Mouse (Mus musculus): ENCODE data around the gene Mvb12a.
A peak's percentile ranks its signal among the peaks of the same experiment; 100 is the strongest.

Gene Mvb12a

DNA sequence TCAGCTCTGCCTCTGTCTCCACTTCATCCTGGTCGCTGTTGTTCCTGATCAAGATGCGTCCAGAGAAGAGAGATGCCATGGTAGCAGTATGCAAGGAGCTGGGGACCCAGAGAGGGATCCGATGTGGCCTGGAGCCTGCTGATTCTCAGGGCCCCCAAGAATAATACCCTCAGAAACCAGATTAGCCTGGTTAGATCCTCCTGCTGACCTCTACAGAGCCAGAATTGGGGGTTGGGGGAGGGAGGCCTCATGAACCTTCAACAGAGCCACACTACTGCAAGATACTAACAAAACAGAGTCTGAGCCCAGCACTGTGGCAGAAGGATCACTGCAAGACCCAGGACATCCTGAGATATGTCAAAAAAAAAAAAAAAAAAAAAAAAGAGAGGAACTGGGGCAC, 23.8 kb downstream of the Mvb12a start, which contains the start of gene Nxnl1:
Gene Nxnl1 (minus strand): TSS at position 101 of the 400 bp plus-strand sequence.
- no peak for DNase-seq

DNA sequence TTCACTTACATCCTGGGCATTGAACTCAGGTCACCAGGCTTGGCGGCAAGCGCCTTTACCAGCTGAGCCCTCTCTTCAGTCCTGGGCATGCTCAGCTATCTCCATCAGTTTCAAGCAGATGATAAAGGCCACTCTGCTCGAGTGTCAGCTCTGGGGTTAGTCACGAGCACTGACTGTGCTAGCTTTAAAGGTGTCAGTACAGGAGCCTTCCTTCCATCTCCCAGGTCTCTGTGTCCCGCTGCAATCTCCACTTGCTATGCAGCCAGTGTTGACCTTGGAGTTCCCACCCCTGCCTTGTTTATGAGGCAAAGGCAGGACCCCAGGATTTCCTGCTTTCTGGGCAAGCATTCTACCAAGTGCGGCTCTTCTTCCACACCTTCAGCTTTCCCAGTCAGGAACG, 24.9 kb downstream of the Mvb12a start:
- DNase-seq = no peak

DNA sequence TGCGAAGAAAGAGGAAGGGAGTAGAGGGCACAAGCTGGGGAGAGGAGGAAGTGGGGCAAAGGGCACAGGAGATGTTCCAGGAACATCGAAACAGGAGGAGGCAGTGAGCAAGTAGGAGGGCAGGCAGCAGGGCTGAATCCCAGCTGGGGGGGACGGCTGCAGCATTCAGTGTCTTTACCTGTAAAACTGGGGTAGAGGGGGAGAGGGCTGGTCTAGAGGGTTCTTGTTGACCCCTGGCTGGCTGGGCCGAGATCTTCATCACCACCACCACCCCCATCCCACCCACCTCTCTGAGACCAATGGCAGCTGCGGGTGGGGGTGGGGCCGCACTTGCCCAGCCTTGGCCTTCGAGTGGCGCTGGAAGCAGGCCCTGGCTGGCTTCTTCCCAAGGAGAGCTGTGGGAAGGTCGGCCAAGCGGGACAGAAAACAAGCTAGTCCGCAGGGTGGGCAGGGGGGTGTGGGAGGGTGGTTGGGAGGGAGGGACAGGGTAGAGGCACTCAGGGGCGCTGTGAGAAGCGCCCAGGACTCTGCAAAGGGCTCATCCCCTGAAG, 25.7 kb downstream of the Mvb12a start, which contains the start of gene Slc27a1:
Gene Slc27a1 (plus strand): TSS at position 496 of the 551 bp plus-strand sequence.
- DNase-seq = peak; percentile 61 to 64

DNA sequence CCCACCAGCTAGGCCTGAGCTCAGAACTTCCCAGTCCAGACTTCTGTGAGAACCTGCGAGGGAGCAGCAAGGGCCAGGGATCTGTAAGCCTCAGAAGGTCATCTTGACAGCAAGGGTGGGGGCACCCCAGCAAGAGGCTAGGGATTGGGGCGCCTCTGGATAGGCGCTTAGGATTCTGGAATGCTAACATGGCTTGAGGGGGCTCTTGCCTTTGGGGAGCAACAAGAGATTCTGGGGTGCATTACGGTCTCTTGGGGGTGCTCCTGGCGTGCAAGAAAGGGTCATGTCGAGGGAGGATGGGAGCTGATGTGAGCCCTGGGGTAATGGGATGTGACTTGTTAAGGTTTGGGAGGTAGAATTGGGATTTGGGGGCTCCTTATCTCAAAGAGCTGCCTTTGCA, 26.2 kb downstream of the Mvb12a start:
- DNase-seq = peak in 1 of 2 experiments; percentile 29

DNA sequence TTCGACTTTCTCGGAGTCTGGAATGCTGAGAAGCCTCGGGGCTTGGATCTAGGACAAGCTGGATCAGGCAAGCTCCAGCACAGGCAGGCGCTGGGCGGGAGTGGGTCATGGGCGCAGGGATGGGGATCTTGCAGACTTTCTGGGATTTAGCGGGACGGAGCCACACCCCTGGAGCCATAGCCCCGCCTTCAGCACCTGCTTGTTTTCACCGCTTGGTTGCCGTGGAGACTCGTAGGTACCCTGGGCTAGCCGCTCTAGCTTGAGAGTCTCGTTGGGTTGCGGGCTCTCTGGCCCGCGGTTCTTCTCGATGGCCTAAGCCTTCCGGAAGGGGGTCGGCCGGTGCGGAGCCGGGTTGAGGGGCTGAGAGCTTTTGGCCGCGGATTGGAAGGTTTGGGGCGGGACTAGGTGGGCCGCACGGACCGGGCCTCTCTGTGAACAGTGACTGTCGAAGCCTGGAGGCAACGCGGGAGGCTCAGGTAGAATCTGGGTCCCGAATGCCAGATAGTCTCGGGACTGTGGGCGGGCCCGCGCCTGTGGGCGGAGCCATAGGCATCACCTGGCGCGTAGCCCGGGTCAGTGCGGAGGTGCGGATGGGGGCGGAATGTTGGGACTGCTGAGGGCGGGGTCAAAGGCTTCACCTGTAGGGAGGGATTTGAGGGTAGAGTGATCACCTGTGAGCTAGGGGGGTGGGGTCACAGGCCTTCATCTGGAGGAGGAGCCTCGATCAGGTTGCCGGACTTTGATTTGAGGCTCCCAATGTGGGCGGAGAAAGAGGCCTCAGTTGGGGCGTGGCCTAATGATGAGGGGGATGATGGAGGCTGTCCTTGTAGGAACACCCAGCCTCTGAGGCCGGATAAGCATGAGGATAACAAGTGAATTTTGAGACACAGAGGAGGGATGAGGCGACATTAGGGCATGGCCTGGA, 26.9 kb downstream of the Mvb12a start:
- peak; percentile 94 to 96 for DNase-seq

DNA sequence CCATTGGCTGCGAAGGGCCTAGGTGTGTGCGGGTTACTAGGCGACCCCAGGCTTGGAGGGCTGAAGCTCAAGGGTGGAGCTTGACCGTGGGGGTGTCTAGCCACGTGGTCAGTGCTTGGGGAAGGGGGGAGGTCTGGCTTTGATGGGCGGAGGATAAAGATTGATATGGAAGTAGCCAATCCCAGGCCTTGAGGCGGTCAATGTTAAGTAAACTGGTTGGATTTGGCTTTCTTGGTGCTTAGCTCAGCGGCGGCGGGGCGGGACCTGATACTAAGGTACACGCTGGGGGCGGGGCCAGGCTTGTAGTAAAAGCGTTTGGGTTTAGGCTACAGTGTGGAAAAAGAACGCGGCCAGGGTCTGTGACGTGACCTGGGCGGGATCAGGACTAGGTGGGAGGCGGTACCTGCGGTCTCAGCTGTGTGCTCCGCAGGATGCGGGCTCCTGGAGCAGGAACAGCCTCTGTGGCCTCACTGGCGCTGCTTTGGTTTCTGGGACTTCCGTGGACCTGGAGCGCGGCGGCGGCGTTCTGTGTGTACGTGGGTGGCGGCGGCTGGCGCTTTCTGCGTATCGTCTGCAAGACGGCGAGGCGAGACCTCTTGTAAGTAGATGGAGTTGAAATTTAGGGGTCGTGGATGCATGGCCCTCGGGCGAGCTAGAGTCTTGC, 27.7 kb downstream of the Mvb12a start:
- DNase-seq = peak; percentile 96 to 98

DNA sequence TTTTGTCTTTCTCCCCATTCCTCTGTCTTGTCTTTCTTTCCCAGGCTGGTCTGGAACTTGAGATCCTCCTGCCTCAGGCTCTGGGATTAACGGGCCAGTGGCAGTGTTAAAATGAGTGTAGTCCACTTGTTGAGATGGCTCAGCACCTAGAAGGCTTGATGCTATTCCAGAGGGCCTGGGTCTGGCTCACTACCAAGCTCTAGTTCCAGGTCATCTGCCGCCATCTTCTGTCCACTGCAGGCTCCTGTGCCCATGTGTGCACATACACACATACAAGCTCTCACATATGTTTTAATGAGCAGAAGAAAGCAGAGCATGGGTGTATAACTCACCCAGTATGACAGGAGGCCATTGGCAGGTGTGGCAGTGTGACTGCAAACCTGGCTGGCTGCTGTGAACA, 29.4 kb downstream of the Mvb12a start:
- DNase-seq = peak; percentile 31 to 36

DNA sequence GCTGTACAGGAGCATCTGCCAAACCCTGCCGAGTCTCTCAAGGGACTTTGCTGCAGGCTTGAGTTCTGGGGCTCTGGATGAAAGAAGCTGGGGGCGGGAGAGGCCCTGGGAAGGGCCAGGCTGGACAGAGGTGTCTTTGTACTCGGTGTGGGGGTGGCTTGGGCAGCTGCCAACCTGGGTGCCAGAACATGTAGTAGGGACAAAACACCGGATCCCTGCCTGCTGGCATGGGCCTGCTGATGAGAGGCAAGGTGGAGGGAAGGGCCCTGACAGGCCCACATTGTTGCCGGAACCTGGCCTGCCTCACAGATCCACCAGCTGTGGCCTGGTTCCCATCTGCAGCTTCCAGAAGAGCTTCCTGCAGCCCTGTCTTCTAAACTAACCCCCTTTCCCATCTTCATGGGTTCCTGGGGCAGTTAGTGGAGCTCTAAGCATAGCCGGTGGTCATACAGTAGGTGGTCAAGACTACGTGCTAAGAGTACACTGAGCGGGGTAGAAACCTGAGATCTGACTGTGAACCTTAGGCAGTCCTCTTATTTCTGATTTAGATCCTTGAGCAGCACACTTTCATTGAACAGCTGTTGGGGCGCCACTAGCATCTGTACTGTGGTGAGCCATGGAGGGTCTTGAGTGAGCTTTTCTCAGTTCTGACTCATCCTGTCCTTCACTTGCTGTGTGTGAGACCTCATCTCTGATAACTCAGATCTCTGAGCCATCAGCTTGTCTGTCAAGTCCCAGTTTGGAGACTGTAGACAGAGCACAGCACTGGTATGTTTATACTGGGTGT, 30.3 kb downstream of the Mvb12a start:
- peak; percentile 64 to 69 for DNase-seq

DNA sequence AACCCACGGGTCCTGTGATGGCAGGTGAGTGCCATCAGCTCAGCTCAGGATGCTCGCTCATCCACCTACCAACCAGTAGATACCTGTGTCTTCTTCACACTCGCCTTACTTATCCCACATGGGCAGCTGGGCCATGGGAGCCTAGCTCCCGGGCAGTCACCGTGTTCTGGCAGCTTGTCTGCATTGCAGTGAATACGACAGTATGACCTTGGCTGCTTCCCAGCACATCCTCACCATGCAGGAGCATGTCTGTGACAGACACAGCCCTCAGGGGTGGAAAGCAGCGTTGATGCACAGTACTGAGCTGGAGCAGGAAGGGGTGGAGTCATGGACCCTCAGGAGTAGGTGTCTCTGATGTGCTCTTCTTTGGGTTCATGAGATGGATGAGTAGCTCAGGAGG, 31.7 kb downstream of the Mvb12a start:
- peak in 1 of 2 experiments; percentile 26 for DNase-seq

DNA sequence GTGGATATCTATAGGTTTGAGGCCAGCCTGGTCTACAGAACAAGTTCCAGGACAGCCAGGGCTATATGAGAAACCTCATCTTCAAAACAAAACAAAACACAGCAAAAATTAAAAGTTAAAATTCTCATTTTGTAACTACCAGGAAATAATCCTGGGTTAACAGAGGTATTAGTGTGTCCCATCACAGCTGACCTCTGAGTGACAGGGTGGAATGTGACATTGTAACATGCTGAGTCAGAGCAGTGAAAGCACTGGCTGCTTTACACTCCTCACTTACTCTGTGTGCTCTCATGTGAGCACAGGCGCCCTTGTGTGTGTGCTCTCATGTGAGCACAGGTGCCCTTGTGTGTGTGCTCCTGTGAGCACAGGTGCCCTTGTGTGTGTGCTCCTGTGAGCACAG, 32.3 kb downstream of the Mvb12a start:
- no peak for DNase-seq

DNA sequence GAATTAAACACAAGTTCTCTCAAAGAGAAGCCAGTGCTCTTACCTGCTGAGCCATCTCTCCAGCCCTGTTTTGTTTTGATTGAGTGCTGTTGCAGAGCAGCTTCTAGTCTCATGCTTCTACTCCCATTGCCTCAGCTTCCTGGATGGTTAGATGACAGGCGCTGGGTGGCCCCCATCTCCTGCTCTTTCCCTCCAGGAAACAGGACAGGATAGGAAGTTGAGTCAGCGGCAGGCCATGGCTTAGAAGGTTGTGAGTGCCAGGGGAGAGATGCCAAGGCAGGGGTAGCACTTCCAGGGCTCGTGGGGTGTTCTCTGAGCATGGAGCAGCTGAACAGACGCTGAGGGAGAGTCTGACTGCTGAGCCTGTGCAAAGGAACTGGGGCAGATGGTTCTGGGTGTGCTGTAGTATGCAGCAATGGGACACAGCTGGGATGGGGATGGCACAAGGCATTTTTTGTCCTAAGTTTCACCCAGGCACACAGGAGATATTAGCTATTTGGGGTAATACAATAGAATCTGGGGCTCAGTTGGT, 35.2 kb downstream of the Mvb12a start:
- peak in 1 of 2 experiments; percentile 22 for DNase-seq

DNA sequence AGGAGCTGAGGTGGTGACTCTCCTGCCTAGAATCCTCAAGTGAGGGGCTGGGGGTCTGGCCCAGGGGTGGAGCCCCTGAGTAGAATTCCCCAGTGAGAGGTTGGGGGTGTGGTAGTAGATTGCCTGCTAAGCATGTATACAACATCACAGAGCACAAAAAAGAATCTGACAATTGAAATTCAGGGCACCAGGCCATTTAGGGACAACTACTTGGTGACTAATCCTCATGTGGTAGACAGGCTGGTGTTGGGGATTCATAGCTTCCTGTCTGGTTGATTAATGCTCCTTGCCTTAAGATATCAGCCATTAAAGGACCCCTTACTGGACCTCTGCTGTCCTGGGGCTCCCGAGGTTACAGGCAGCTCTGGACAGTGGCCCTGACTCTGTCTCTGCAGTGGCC, 36.3 kb downstream of the Mvb12a start:
- DNase-seq = no peak

DNA sequence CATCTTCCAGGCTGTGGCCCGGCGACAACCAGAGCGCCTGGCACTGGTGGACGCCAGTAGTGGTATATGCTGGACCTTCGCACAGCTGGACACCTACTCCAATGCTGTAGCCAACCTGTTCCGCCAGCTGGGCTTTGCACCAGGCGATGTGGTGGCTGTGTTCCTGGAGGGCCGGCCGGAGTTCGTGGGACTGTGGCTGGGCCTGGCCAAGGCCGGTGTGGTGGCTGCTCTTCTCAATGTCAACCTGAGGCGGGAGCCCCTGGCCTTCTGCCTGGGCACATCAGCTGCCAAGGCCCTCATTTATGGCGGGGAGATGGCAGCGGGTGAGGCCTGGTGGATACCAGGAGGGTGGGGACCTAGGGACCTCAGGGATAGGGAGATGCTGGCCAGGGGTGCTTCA, 36.8 kb downstream of the Mvb12a start:
- no peak for DNase-seq

DNA sequence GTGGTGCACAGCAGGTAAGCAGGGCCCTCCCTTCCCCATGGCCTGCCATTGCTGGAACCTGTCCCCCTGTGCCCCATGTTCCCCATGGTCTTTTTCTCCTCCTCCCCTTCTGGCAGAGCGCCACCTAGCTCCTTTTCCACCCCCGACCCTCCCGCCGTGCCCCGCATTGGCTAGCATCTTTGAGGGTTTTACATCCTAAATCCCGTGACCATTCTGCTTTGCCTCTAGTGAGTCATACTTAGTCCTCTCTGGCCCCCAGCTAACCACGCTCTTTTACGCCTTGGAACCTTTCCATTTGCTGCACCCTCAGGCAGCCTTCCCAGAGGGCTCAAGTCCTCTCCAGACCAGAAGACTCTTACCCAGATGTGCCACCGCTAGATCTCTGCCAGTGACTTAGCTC, 37.5 kb downstream of the Mvb12a start:
- no peak for DNase-seq

DNA sequence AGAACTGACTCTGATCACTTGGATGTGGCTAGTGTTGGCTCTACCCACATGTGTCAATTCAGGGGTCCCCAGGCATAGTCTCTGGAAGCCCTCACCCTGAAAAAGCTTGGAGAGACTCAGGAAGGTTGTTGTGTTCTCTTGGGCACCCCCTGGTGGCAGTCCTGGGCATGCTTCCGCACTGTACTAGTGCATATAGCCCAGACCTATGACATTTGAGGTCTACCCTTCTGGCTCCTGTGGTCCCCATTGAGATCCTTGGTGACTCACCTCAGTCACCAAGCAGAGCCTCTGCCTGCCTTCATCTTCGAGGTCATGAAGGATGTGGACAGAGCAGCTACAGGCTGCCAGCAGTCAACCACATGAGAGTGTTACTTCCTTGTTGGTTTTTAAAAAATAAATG, 44.2 kb downstream of the Mvb12a start:
- no peak for DNase-seq

DNA sequence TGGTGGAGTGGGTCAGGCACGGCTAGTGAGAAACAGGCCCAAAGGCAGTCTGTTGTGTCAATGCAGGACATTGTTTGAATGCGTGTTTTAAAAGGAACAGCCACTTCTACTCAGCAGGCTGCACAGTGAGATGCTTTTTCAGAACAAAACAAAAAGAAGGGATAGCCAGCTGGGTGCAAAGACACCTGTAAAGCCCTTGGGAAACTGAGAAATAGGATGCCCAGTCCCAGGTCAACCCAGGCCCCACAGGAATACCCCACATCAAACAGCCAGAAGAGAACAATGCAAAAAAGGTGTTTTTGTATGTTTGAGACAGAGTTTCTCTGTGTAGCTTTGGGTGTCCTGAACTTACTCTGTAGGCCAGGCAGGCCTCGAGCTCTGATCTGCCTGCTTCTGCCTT, 46.0 kb downstream of the Mvb12a start:
- no peak for DNase-seq

DNA sequence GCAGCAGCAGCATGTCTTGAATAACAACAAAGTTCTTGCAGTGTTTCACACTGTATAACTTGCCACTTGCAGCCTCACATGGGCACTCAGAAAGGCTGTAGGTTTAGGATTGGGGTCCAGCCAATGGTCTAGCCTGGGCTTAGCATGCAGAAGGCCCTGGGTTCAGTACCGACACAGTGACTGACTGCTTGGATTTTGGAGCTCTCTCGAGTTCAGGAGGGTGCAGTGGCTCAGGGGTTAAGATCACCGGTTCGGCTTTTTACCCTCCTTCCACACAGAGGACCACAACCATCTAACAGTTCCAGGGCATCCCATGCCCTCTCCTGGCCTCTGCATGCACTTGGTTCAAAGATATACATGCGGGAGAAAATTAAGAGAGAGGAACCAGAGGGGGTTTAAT, 48.3 kb downstream of the Mvb12a start:
- no peak for DNase-seq

DNA sequence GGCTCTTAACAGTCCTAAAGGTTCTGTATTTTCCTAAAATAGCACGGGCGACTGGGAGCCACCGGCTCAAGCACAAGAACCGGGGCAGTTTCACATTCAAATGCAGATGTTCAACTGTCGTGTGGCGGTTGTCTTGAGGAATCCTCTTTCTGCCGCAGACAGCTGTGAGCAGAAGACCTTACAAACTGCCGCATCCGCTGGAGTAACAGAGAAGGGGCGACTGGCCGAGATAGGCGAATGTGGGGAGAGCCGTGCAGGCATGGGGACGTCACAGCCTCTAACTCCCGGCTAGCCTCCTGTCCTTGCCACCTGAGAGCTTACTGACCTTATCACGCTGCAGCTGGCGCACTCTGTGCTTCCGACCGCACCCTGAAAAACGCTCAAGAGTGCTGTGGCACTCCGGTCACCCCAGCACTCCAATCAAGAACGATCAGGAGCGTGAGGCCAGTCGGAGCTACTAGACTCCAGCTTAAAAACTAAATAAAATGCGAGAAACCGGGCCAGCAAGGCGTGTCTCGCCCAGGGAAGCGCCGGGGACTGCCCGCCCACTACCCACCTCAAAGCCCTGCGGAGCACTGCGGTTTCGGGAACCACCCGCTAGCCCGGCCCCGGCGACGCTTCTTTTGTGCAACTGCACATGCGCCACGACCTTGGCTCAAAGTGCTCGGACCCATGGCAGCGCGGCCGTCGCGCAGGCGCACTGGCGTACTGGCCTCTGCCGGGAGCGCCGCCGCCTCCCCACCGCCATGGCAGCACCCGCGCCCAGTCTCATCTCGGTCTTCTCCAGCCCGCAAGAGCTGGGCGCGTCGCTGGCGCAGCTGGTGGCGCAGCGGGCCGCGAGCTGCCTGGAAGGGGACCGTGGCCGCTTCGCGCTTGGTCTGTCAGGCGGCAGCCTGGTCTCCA, 49.0 kb downstream of the Mvb12a start, which contains the start of gene Pgls:
Gene Pgls (plus strand): TSS at position 706 of the 903 bp plus-strand sequence.
- peak; percentile 96 to 99 for DNase-seq

DNA sequence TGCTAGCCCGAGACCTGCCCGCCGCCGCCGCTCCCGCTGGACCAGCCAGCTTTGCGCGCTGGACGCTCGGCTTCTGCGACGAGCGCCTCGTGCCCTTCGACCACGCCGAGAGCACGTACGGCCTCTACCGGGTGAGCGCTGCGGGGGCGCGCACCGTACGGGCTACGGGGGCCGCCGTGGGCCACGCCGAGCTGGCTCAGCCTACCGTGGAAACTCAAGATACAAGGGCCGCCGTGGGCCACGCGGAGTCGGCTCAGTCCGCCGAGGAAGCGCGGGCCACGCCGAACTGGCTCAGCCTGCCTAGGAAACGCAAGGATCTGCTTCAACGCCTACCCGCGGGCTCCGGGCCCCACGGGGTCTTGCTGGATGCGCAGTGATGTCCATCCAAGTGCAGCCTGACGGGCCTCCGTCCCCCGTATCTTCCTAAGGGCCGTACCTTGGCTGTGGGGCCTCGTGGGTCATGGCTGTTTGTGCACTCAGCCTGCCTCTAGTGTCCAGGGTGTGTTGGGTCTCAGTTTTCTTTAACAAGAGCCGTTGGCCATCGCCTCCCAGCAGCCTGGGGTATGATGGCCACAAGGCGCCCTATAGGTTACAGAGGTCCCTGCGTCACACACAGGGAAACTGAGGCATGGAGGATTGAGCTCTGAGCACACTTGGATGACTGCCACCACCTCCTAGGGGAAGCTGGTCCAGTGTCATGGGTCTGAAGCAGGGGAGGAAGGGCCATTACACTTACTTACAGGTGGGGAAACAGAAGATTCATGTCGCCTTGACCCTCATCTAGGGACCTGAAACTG, 49.9 kb downstream of the Mvb12a start:
- peak; percentile 85 to 95 for DNase-seq

DNA sequence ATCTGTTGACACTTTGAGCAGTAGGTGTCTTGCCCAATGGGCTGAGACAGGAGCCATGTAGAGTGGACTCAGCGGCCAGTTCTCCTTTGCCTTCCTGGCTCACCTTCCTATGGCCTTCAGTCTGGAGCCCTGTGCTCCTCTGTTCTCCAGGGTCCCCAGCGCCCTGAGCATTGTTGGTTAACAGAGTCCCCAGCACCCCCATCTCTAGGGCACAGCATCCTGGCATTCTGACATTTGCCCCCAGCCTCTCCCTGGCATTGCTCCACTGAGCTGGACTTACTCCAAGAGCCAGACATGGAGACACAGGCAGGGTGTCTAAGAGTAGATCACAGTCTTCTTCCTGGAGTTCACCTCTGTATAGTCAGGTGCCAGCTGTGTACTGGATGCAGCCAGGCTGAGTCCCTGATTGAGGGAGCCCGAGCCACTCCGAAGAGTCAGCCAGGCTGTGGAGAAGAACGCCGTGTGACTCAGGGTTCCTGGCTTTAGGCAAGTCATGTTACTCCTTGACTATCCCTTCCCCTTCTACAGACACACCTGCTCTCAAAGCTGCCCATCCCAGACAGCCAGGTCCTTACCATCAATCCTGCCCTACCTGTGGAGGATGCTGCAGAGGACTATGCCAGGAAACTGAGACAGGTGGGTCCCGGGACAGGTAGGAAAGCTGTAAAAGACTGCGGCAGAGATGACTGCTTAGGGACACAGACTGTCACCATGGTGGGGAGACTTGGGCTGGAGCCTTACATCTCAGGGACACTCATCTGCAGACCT, 51.0 kb downstream of the Mvb12a start:
- no peak for DNase-seq
